ENCODE assay signal across 12 mouse cellular contexts in the genomic region with DNA sequence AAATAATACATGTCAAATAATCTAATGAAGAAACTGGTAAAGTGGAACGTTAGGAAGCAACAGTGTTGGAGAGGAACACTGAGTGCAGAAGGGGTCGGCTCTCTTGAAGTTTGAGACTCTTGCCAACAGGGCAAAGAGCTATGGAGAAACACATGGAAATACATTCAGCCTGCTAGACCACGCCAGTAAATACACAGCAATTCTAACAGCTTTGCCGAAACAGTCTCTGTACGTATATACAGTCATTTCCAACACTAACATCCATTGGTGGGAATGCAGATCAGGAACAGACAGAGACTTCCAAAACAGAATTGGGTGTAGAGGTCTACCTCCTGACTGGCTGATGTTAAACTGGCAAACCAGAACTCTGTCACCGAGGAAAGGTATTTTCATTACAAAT. TPM values are rescaled to one million over a fixed set of nuclear protein-coding genes. Genes with fewer than 3 reads are reported as not detected.
DNase-seq lines count a peak whose midpoint lies in the region; ATAC-seq and TF ChIP-seq lines count a peak whose summit lies in the region.
"Had no signal": no experiment of that assay in that cellular context is flagged by ENCODE, and none has a peak within 500 bp of the region (broad histone marks: within the 10 kb centered on the region; RNA-seq: fewer than 3 reads in every experiment).

No protein-coding gene starts in this region.

- H3K27ac ChIP-seq in kidney, embryonic 14.5 days (ENCODE audit: low read depth, low read length): peak overlapping the region; percentile 88
- H3K27ac ChIP-seq in embryonic facial prominence, embryonic 13.5 days: peak overlapping the region; percentile 78
- H3K27ac ChIP-seq in hindbrain, embryonic 10.5 days: peak overlapping the region; percentile 83
- H3K27ac ChIP-seq in midbrain, embryonic 12.5 days (replicated peaks): peak overlapping the region; percentile 73
- H3K27ac ChIP-seq in cerebellum, adult 2 months (ENCODE audit: insufficient read depth, low read length): no peak overlapping the region
- H3K27ac ChIP-seq: liver, embryonic 15.5 days had no signal

- no peak for DNase-seq in kidney, postnatal 10 days
- no peak for DNase-seq in hindbrain, embryonic 10.5 days (ENCODE audit: low spot score)
- no peak for DNase-seq in cerebellum, postnatal 25 days
- DNase-seq in urinary bladder, adult 18-20 months (ENCODE audit: low spot score in 2 of 2): no peak
- DNase-seq in cerebellum, adult 2 months: no peak

- no peaks in the 10 kb centered on the region for H3K9me3 ChIP-seq in kidney, embryonic 14.5 days (ENCODE audit: control insufficient read depth, low read length)
- no peaks in the 10 kb centered on the region for H3K9me3 ChIP-seq in embryonic facial prominence, embryonic 13.5 days
- no peaks in the 10 kb centered on the region for H3K9me3 ChIP-seq in hindbrain, embryonic 10.5 days
- H3K9me3 ChIP-seq in midbrain, embryonic 12.5 days: no peaks in the 10 kb centered on the region
- H3K9me3 ChIP-seq: liver, embryonic 15.5 days had no signal

- H3K36me3 ChIP-seq in kidney, embryonic 14.5 days (ENCODE audit: control insufficient read depth, insufficient read depth, low read length): no peaks in the 10 kb centered on the region
- peaks cover 11% of the 10 kb centered on the region; the same call in 1 of the 2 replicates for H3K36me3 ChIP-seq in embryonic facial prominence, embryonic 13.5 days
- H3K36me3 ChIP-seq in hindbrain, embryonic 10.5 days: peaks cover 13% of the 10 kb centered on the region
- H3K36me3 ChIP-seq in midbrain, embryonic 12.5 days: peaks cover 4% of the 10 kb centered on the region; the same call in 1 of the 2 replicates
- H3K36me3 ChIP-seq: liver, embryonic 15.5 days had no signal

- H3K4me3 ChIP-seq in kidney, embryonic 14.5 days (ENCODE audit: low read length): no peak overlapping the region
- H3K4me3 ChIP-seq in embryonic facial prominence, embryonic 13.5 days: no peak overlapping the region
- H3K4me3 ChIP-seq in hindbrain, embryonic 10.5 days: no peak overlapping the region
- no peak overlapping the region for H3K4me3 ChIP-seq in midbrain, embryonic 12.5 days
- no peak overlapping the region for H3K4me3 ChIP-seq in cerebellum, adult 2 months (replicated peaks; ENCODE audit: insufficient read depth, low read depth, low read length)
- H3K4me3 ChIP-seq: layer of hippocampus, adult 2 months; liver, embryonic 15.5 days had no signal

- no peak for ATAC-seq in kidney, embryonic 14.5 days (ENCODE audit: low FRiP score, low TSS enrichment)
- ATAC-seq in embryonic facial prominence, embryonic 13.5 days (ENCODE audit: insufficient number of reproducible peaks, insufficient read depth, low FRiP score, low TSS enrichment, low read depth): no peak
- no peak for ATAC-seq in midbrain, embryonic 12.5 days (ENCODE audit: low FRiP score, low read depth)
- ATAC-seq: activated CD4-positive, CD25-positive, alpha-beta regulatory T cell, adult 4 months had no signal

- TF ChIP-seq CTCF in cerebellum, adult 2 months (IDR thresholded peaks at IDR 0.05; ENCODE audit: borderline replicate concordance, insufficient read depth, low read depth, low read length): no peak

- H3K4me2 ChIP-seq in kidney, embryonic 14.5 days (replicated peaks; ENCODE audit: low read depth, low read length): no peak overlapping the region
- H3K4me2 ChIP-seq in embryonic facial prominence, embryonic 13.5 days: no peak overlapping the region
- H3K4me2 ChIP-seq in midbrain, embryonic 12.5 days (replicated peaks): no peak overlapping the region
- H3K4me2 ChIP-seq: liver, embryonic 15.5 days had no signal

- WGBS in kidney, embryonic 14.5 days: 50% methylated on average over 6 of the region's 6 CpGs
- whole genome bisulfite sequencing in embryonic facial prominence, embryonic 13.5 days: 56% methylated on average over 6 of the region's 6 CpGs
- 88% methylated on average over 6 of the region's 6 CpGs for WGBS in hindbrain, embryonic 10.5 days
- 90% methylated on average over 6 of the region's 6 CpGs for WGBS in midbrain, embryonic 12.5 days
- WGBS in cerebellum, adult 2 months: 93% methylated on average over 6 of the region's 6 CpGs

- TF ChIP-seq POLR2A in cerebellum, adult 2 months (IDR thresholded peaks at IDR 0.05; ENCODE audit: borderline replicate concordance, insufficient read depth, low read length): no peak

- H3K27me3 ChIP-seq in kidney, embryonic 14.5 days (ENCODE audit: control insufficient read depth, insufficient read depth, low read length): no peaks in the 10 kb centered on the region
- H3K27me3 ChIP-seq in embryonic facial prominence, embryonic 13.5 days: no peaks in the 10 kb centered on the region
- H3K27me3 ChIP-seq in hindbrain, embryonic 10.5 days (ENCODE audit: insufficient read depth, poor library complexity, severe bottlenecking): peaks cover 6% of the 10 kb centered on the region; the same call in 1 of the 2 replicates
- H3K27me3 ChIP-seq in midbrain, embryonic 12.5 days: no peaks in the 10 kb centered on the region
- no peaks in the 10 kb centered on the region for H3K27me3 ChIP-seq in cerebellum, adult 2 months (ENCODE audit: control insufficient read depth, insufficient read depth, low read length)
- H3K27me3 ChIP-seq: liver, embryonic 15.5 days had no signal

- peaks cover 44% of the 10 kb centered on the region for H3K4me1 ChIP-seq in kidney, embryonic 14.5 days (ENCODE audit: control insufficient read depth, insufficient read depth, low read length)
- H3K4me1 ChIP-seq in embryonic facial prominence, embryonic 13.5 days: peaks cover 53% of the 10 kb centered on the region
- peaks cover 71% of the 10 kb centered on the region for H3K4me1 ChIP-seq in hindbrain, embryonic 10.5 days (replicated peaks)
- H3K4me1 ChIP-seq in midbrain, embryonic 12.5 days: peaks cover 44% of the 10 kb centered on the region
- H3K4me1 ChIP-seq in cerebellum, adult 2 months (ENCODE audit: control insufficient read depth, insufficient read depth, low read length): no peaks in the 10 kb centered on the region; the same call in 1 of the 2 replicates

- no peak overlapping the region for H3K9ac ChIP-seq in kidney, embryonic 14.5 days (ENCODE audit: low read depth, low read length)
- no peak overlapping the region for H3K9ac ChIP-seq in embryonic facial prominence, embryonic 13.5 days
- H3K9ac ChIP-seq in midbrain, embryonic 12.5 days (replicated peaks): no peak overlapping the region
- H3K9ac ChIP-seq: liver, embryonic 15.5 days had no signal

RNA-seq across cellular contexts. Expression of a gene that starts 14.5 kb away (rescaled TPM):
- polyA plus RNA-seq in kidney, embryonic 14.5 days (2014; fragmentation: Nextera tagmentation; extraction: Ambion mirVana): 1.8 and 2.0 TPM in 2 replicates
- 0.34 and 0.87 TPM in 2 replicates for polyA plus RNA-seq in embryonic facial prominence, embryonic 13.5 days (2015; fragmentation: Nextera tagmentation; extraction: Ambion mirVana)
- 0.14 and 0.16 TPM in 2 replicates for polyA plus RNA-seq in hindbrain, embryonic 10.5 days (2016; fragmentation: Nextera tagmentation; extraction: Ambion mirVana)
- polyA plus RNA-seq in midbrain, embryonic 12.5 days (2016; fragmentation: Nextera tagmentation; extraction: Ambion mirVana): 0.42 TPM in 1 of 2 replicates, not detected in the other
- polyA plus RNA-seq in cerebellum, adult 2 months (2012; rRNA removed): not detected in 2 replicates
- polyA plus RNA-seq: activated CD4-positive, CD25-positive, alpha-beta regulatory T cell, adult 4 months had no signal

RNA-seq across cellular contexts. Expression of a gene that starts 40.0 kb away (rescaled TPM):
- 31.2 and 31.8 TPM in 2 replicates for polyA plus RNA-seq in kidney, embryonic 14.5 days (2014; fragmentation: Nextera tagmentation; extraction: Ambion mirVana)
- polyA plus RNA-seq in embryonic facial prominence, embryonic 13.5 days (2015; fragmentation: Nextera tagmentation; extraction: Ambion mirVana): 23.4 and 23.9 TPM in 2 replicates
- 16.0 and 19.0 TPM in 2 replicates for polyA plus RNA-seq in hindbrain, embryonic 10.5 days (2016; fragmentation: Nextera tagmentation; extraction: Ambion mirVana)
- polyA plus RNA-seq in midbrain, embryonic 12.5 days (2016; fragmentation: Nextera tagmentation; extraction: Ambion mirVana): 20.1 and 20.7 TPM in 2 replicates
- polyA plus RNA-seq in cerebellum, adult 2 months (2012; rRNA removed): 4.0 and 4.1 TPM in 2 replicates

RNA-seq across cellular contexts. Expression of a gene that starts 42.7 kb away (rescaled TPM):
- polyA plus RNA-seq in kidney, embryonic 14.5 days (2014; fragmentation: Nextera tagmentation; extraction: Ambion mirVana): 0.57 and 1.0 TPM in 2 replicates
- 0.12 and 0.28 TPM in 2 replicates for polyA plus RNA-seq in embryonic facial prominence, embryonic 13.5 days (2015; fragmentation: Nextera tagmentation; extraction: Ambion mirVana)
- polyA plus RNA-seq in hindbrain, embryonic 10.5 days (2016; fragmentation: Nextera tagmentation; extraction: Ambion mirVana): 0.08 and 0.44 TPM in 2 replicates
- polyA plus RNA-seq in midbrain, embryonic 12.5 days (2016; fragmentation: Nextera tagmentation; extraction: Ambion mirVana): 0.14 and 0.30 TPM in 2 replicates
- 0.05 TPM in 1 of 2 replicates, not detected in the other for polyA plus RNA-seq in cerebellum, adult 2 months (2012; rRNA removed)
- polyA plus RNA-seq: activated CD4-positive, CD25-positive, alpha-beta regulatory T cell, adult 4 months; thymus, postnatal 0 days had no signal
